Mouse (Mus musculus): ENCODE measurements around the gene Vrtn. TPM values are rescaled to one million over a fixed set of nuclear protein-coding genes. Genes with fewer than 3 reads are reported as not detected.

Gene Vrtn
- total and polyA plus RNA-seq, 3 experiments = not detected

- TF ChIP-seq RAD21 (IDR thresholded peaks at IDR 0.05; ENCODE audit: low read depth, low read length) (no peak), ZKSCAN1 (IDR thresholded peaks at IDR 0.05; ENCODE audit: low read depth, low read length) (no peak), NELFE (IDR thresholded peaks at IDR 0.05; ENCODE audit: low read depth, low read length) (no peak), TCF12 (IDR thresholded peaks at IDR 0.05; ENCODE audit: low read depth, low read length) (no peak), ZC3H11A (IDR thresholded peaks at IDR 0.05; ENCODE audit: low read depth, low read length) (no peak), MAFK (IDR thresholded peaks at IDR 0.05; ENCODE audit: borderline replicate concordance, low read depth, low read length) (no peak), HCFC1 (IDR thresholded peaks at IDR 0.05; ENCODE audit: low read depth, low read length) (no peak), MXI1 (IDR thresholded peaks at IDR 0.05; ENCODE audit: low read depth, low read length) (no peak), E2F4 (IDR thresholded peaks at IDR 0.05; ENCODE audit: borderline replicate concordance, low read depth, low read length) (no peak), SIN3A (IDR thresholded peaks at IDR 0.05; ENCODE audit: low read length) (no peak), KAT2A (conservative IDR thresholded peaks at IDR 0.05; ENCODE audit: low read depth, low read length) (no peak), USF2 (IDR thresholded peaks at IDR 0.05; ENCODE audit: borderline replicate concordance in 1 of 2, insufficient read depth in 1 of 2, low read depth in 1 of 2, low read length in 2 of 2) (no peak), GATA1 (IDR thresholded peaks at IDR 0.05; ENCODE audit: low read depth, low read length) (no peak)
- Histone ChIP-seq H3K27me3 (ENCODE audit: control insufficient read depth in 1 of 2, insufficient read depth in 2 of 2, low read length in 2 of 2) (no peaks in the 10 kb centered on the region), H3K36me3 (ENCODE audit: control insufficient read depth in 1 of 2, insufficient read depth in 2 of 2, low read length in 2 of 2) (peaks cover 0 to 2% of the 10 kb centered on the region in 2 experiments; a peak in 1 of 4 replicates), H3K9me3 (replicated peaks; ENCODE audit: insufficient read depth, low read length) (no peaks in the 10 kb centered on the region), H3K4me3 (ENCODE audit: control insufficient read depth in 1 of 2, insufficient read depth in 1 of 2, low read depth in 2 of 2, low read length in 2 of 2) (no peak overlapping the region), H3K9ac (ENCODE audit: control insufficient read depth, low read depth, low read length, poor library complexity, severe bottlenecking) (no peak overlapping the region), H3K27ac (ENCODE audit: control insufficient read depth, low read depth, low read length) (no peak overlapping the region), H3K4me1 (ENCODE audit: control insufficient read depth in 1 of 2, insufficient read depth in 2 of 2, low read length in 2 of 2) (peaks cover 0 to 3% of the 10 kb centered on the region in 2 experiments; a peak in 2 of 4 replicates), H3K79me2 (ENCODE audit: control insufficient read depth, insufficient read depth, low read length, poor library complexity) (no peaks in the 10 kb centered on the region; the same call in 1 of the 2 replicates)
- DNase-seq (ENCODE audit: low read depth, low spot score) = no peak
These were observed 28.3 kb upstream of the Vrtn start for GRCm38 (mm10) chr12:84612518-84612917.

DNA sequence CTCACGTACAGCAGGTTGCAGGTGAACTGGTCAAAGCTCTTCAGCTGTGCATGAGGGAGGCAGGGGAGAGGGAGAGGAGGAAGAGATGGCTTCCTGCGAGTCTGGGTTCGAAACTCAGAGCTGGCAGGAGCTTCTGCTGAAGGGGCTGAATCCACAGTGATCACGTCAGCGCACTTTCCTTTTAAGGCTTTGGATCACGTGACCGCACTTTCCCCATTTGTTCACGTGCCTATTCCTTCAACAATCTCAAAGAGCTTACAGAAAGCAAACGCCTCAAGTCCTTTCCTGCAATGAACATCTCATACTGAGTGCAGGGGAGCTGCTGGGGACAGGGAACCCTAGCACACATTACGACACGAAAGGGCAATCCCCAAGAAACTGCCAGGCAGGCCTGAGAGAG lies 26.8 kb upstream of the Vrtn start:
- H3K27me3 ChIP-seq (ENCODE audit: control insufficient read depth in 1 of 2, insufficient read depth in 2 of 2, low read length in 2 of 2) = no peaks in the 10 kb centered on the region
- DNase-seq (ENCODE audit: low read depth, low spot score) = no peak
- H3K36me3 ChIP-seq (ENCODE audit: control insufficient read depth in 1 of 2, insufficient read depth in 2 of 2, low read length in 2 of 2) = peaks cover 0 to 2% of the 10 kb centered on the region in 2 experiments; a peak in 1 of 4 replicates
- H3K4me3 ChIP-seq (ENCODE audit: control insufficient read depth in 1 of 2, insufficient read depth in 1 of 2, low read depth in 2 of 2, low read length in 2 of 2) = no peak overlapping the region
- H3K79me2 ChIP-seq (ENCODE audit: control insufficient read depth, insufficient read depth, low read length, poor library complexity) = peaks cover 1% of the 10 kb centered on the region; the same call in 1 of the 2 replicates
- TF ChIP-seq HCFC1 (IDR thresholded peaks at IDR 0.05; ENCODE audit: low read depth, low read length) (no peak), CHD1 (IDR thresholded peaks at IDR 0.05; ENCODE audit: low read depth, low read length) (no peak), MYB (IDR thresholded peaks at IDR 0.05; ENCODE audit: low read depth, low read length) (no peak), ZKSCAN1 (IDR thresholded peaks at IDR 0.05; ENCODE audit: low read depth, low read length) (no peak), EP300 (IDR thresholded peaks at IDR 0.05; ENCODE audit: low read depth in 1 of 2, low read length in 2 of 2) (no peak), CTCF (IDR thresholded peaks at IDR 0.05 in 2 of 3, conservative IDR thresholded peaks at IDR 0.05 in 1 of 3; ENCODE audit: control insufficient read depth in 1 of 3, insufficient read depth in 1 of 3, low read depth in 2 of 3, low read length in 3 of 3, poor library complexity in 1 of 3, severe bottlenecking in 1 of 3) (no peak), ELF1 (IDR thresholded peaks at IDR 0.05; ENCODE audit: low read depth, low read length) (no peak), ETS1 (IDR thresholded peaks at IDR 0.05; ENCODE audit: low read depth, low read length) (no peak), MXI1 (IDR thresholded peaks at IDR 0.05; ENCODE audit: low read depth, low read length) (no peak), TCF12 (IDR thresholded peaks at IDR 0.05; ENCODE audit: low read depth, low read length) (no peak), SMC3 (IDR thresholded peaks at IDR 0.05; ENCODE audit: low read depth, low read length) (no peak), ZC3H11A (IDR thresholded peaks at IDR 0.05; ENCODE audit: low read depth, low read length) (no peak), KAT2A (conservative IDR thresholded peaks at IDR 0.05; ENCODE audit: low read depth, low read length) (no peak), E2F4 (IDR thresholded peaks at IDR 0.05; ENCODE audit: borderline replicate concordance, low read depth, low read length) (no peak), USF2 (IDR thresholded peaks at IDR 0.05; ENCODE audit: borderline replicate concordance in 1 of 2, insufficient read depth in 1 of 2, low read depth in 1 of 2, low read length in 2 of 2) (no peak), MEF2A (IDR thresholded peaks at IDR 0.05; ENCODE audit: extremely low read depth, insufficient replicate concordance, low read depth, low read length, poor library complexity, severe bottlenecking) (no peak), RAD21 (IDR thresholded peaks at IDR 0.05; ENCODE audit: low read depth, low read length) (no peak), CHD2 (IDR thresholded peaks at IDR 0.05; ENCODE audit: low read length) (no peak), TAL1 (IDR thresholded peaks at IDR 0.05; ENCODE audit: low read length) (no peak), MYC (IDR thresholded peaks at IDR 0.05; ENCODE audit: low read depth, low read length) (no peak)
- H3K9ac ChIP-seq (ENCODE audit: control insufficient read depth, low read depth, low read length, poor library complexity, severe bottlenecking) = no peak overlapping the region
- no peaks in the 10 kb centered on the region for H3K9me3 ChIP-seq (replicated peaks; ENCODE audit: insufficient read depth, low read length)
- peaks cover 0 to 3% of the 10 kb centered on the region in 2 experiments; a peak in 2 of 4 replicates for H3K4me1 ChIP-seq (ENCODE audit: control insufficient read depth in 1 of 2, insufficient read depth in 2 of 2, low read length in 2 of 2)
- no peak overlapping the region for H3K27ac ChIP-seq (ENCODE audit: control insufficient read depth, low read depth, low read length)

Measured in MEL (cell line).